Mouse (Mus musculus): ENCODE data around the gene Stat6. TPM values are rescaled to one million over a fixed set of nuclear protein-coding genes. Genes with fewer than 3 reads are reported as not detected.

Stat6 gene
- polyA plus RNA-seq, 1 experiment from 2014 or later: 6.0 TPM

DNA sequence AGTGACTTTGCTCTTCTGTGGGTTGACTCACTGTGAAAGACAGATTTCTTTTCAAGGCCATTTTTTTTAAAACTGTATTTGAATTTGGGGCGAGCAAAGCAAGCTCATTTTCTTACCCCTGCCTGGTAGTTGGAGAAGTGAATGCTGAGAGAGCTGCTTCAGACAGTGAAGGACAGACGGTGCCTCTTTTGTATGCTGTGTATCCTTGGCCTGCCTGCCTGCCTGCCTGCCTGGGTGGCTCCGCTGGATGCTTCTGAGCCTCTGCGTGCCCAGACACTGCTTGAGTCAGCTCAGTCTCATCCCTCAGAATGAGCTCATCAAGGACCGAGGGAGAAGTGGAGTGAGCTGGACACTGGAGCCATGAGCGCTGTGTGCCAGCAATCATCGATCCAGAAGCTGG, 56.2 kb downstream of the Stat6 start:
- 92% methylated on average over 7 of the region's 7 CpGs for WGBS
- H3K36me3 ChIP-seq (ENCODE audit: control insufficient read depth, insufficient read depth, low read length): no peaks in the 10 kb centered on the region; the same call in 1 of the 2 replicates
- H3K4me2 ChIP-seq (ENCODE audit: low read length): no peak overlapping the region
- H3K9ac ChIP-seq (ENCODE audit: low read depth, low read length): no peak overlapping the region
- H3K4me3 ChIP-seq (ENCODE audit: low read length): no peak overlapping the region
- no peaks in the 10 kb centered on the region for H3K27me3 ChIP-seq (replicated peaks; ENCODE audit: control insufficient read depth, insufficient read depth, low read length)
- H3K9me3 ChIP-seq (ENCODE audit: control insufficient read depth, low read length): no peaks in the 10 kb centered on the region
- no peak overlapping the region for H3K27ac ChIP-seq (ENCODE audit: low read depth, low read length)
- ATAC-seq: no peak
- H3K4me1 ChIP-seq (ENCODE audit: control insufficient read depth, insufficient read depth, low read depth, low read length): no peaks in the 10 kb centered on the region

DNA sequence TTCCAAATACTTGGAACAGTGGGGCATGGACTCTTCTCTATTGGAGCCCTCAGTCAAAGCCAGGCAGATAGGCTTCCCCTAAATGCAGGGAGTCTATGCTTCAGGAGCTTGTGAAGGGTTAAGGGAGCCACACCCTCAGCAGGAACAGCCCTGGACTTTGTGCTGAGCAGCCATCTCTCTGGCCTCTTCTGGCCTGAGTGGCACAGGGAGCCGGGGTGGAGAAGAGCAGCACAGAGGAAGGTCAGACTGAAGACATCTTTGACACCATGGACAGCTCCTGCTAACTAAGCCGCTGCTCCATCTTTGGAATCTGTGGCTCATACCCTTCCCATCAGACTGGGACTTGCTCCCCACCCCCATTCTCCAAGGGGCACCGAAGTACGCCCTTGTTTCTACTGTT, 60.5 kb downstream of the Stat6 start:
- no peaks in the 10 kb centered on the region for H3K27me3 ChIP-seq (replicated peaks; ENCODE audit: control insufficient read depth, insufficient read depth, low read length)
- H3K4me1 ChIP-seq (ENCODE audit: control insufficient read depth, insufficient read depth, low read depth, low read length): no peaks in the 10 kb centered on the region
- no peak overlapping the region for H3K4me3 ChIP-seq (ENCODE audit: low read length)
- no peaks in the 10 kb centered on the region for H3K36me3 ChIP-seq (ENCODE audit: control insufficient read depth, insufficient read depth, low read length)
- no peak overlapping the region for H3K27ac ChIP-seq (ENCODE audit: low read depth, low read length)
- ATAC-seq: no peak
- 57% methylated on average over 4 of the region's 4 CpGs for WGBS
- H3K9ac ChIP-seq (ENCODE audit: low read depth, low read length): no peak overlapping the region
- no peaks in the 10 kb centered on the region for H3K9me3 ChIP-seq (ENCODE audit: control insufficient read depth, low read length)
- H3K4me2 ChIP-seq (ENCODE audit: low read length): no peak overlapping the region

DNA sequence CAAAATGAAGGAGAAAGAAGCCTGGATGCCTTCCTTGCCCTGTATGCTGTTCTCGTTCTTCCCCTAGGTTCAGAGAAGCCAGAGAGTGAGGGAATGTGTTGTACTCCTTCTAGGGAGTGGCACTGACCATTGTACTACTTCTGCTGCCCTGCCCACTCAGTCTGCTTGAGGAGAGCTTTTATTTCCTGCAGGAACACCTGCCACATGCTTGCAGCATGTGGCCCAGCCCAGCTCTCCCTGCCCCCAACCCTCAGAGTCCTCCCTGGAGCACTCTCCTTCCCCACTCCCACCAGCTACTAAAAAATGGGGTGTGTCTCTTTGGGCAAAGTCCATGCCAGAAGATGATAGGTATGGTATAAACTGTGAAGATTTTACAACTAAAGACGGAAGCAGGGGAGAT, 61.5 kb downstream of the Stat6 start:
- no peak for ATAC-seq
- H3K4me2 ChIP-seq (ENCODE audit: low read length): no peak overlapping the region

DNA sequence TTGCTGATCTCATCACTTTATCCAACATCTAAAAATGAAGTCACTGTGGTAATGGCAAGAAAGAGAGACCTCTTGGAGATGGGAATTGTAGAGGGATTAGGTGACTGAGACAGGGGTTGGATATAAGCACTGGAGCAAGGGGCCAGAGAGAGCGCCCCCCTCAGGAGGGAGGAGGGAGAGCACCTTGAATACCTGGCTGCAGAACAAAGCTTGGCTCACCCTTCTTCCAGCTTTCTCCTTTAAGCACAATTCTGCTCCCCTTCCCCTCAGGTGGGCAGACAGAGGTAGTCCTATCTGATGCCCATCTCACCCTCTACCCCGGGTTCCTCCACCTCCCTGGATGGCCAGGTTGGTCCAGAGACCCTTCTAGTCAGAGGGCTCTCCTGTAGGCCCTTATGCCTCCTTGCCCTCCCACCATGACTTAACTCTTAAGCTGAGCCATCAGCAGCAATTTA, 62.0 kb downstream of the Stat6 start, which contains the start of gene Myo1a:
Myo1a (plus strand) TSS at position 405 of the 455 bp plus-strand sequence.
- H3K27me3 ChIP-seq (replicated peaks; ENCODE audit: control insufficient read depth, insufficient read depth, low read length): no peaks in the 10 kb centered on the region
- no peak within 1 kb of the TSS for H3K27ac ChIP-seq (ENCODE audit: low read depth, low read length)
- H3K4me3 ChIP-seq (ENCODE audit: low read length): no peak within 1 kb of the TSS
- 64% methylated on average over 2 of the region's 2 CpGs for WGBS
- H3K9me3 ChIP-seq (ENCODE audit: control insufficient read depth, low read length): no peaks in the 10 kb centered on the region
- H3K36me3 ChIP-seq (ENCODE audit: control insufficient read depth, insufficient read depth, low read length): no peaks in the 10 kb centered on the region
- ATAC-seq: no peak
- no peak within 1 kb of the TSS for H3K4me2 ChIP-seq (ENCODE audit: low read length)
- no peak within 1 kb of the TSS for H3K9ac ChIP-seq (ENCODE audit: low read depth, low read length)
- H3K4me1 ChIP-seq (ENCODE audit: control insufficient read depth, insufficient read depth, low read depth, low read length): no peaks in the 10 kb centered on the region

More for the DNA sequence above, 61.5 kb downstream of the Stat6 start:
- H3K27ac ChIP-seq (ENCODE audit: low read depth, low read length): no peak overlapping the region
- H3K9ac ChIP-seq (ENCODE audit: low read depth, low read length): no peak overlapping the region
- no peaks in the 10 kb centered on the region for H3K9me3 ChIP-seq (ENCODE audit: control insufficient read depth, low read length)
- WGBS: 87% methylated on average over 2 of the region's 2 CpGs
- no peaks in the 10 kb centered on the region for H3K4me1 ChIP-seq (ENCODE audit: control insufficient read depth, insufficient read depth, low read depth, low read length)
- H3K36me3 ChIP-seq (ENCODE audit: control insufficient read depth, insufficient read depth, low read length): no peaks in the 10 kb centered on the region
- no peak overlapping the region for H3K4me3 ChIP-seq (ENCODE audit: low read length)
- no peaks in the 10 kb centered on the region for H3K27me3 ChIP-seq (replicated peaks; ENCODE audit: control insufficient read depth, insufficient read depth, low read length)

DNA sequence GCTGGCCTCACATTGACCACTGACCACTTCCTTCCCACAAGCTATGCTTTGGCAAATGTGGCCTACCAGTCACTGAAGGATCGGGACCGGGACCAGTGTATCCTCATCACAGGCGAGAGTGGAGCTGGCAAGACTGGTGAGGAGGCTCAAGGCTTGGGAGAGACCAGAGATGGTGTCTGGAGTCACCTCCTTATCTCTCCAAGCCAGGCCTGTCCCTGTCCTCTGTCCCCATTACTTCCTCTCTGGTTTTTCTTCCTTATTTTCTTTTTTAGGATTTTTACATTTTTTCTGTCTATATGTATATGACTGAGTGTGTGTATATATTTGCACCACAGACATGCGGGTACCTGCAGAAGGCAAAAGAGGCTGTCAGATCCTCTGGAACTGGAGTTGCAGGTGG, 63.0 kb downstream of the Stat6 start:
- Histone ChIP-seq H3K4me2 (ENCODE audit: low read length) (no peak overlapping the region), H3K4me1 (ENCODE audit: control insufficient read depth, insufficient read depth, low read depth, low read length) (no peaks in the 10 kb centered on the region), H3K9me3 (ENCODE audit: control insufficient read depth, low read length) (no peaks in the 10 kb centered on the region), H3K9ac (ENCODE audit: low read depth, low read length) (no peak overlapping the region), H3K4me3 (ENCODE audit: low read length) (no peak overlapping the region), H3K27ac (ENCODE audit: low read depth, low read length) (no peak overlapping the region), H3K36me3 (ENCODE audit: control insufficient read depth, insufficient read depth, low read length) (no peaks in the 10 kb centered on the region), H3K27me3 (replicated peaks; ENCODE audit: control insufficient read depth, insufficient read depth, low read length) (no peaks in the 10 kb centered on the region)
- ATAC-seq: no peak
- 93% methylated on average over 4 of the region's 4 CpGs for WGBS

DNA sequence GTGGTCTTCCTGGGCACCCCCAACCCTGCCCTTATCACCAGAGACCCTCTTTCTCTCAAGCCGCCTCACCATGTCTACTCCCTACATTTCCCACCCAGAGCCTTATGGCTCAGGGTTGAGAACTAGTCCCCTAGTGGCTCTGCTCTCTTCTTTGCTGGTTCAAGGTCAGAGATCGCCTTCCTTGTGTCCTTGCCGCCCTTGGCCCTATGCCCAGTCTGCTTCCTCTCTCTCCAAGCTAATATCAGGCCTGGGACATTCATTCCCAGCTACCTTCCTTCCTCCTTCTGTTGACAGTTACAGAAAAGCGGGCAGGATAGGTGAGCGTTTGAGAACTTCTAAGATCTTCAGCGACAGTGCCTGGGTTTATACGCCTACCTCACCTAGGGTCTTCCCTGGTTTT, 64.9 kb downstream of the Stat6 start:
- no peak overlapping the region for H3K9ac ChIP-seq (ENCODE audit: low read depth, low read length)
- 91% methylated on average over 7 of the region's 7 CpGs for WGBS
- no peaks in the 10 kb centered on the region for H3K9me3 ChIP-seq (ENCODE audit: control insufficient read depth, low read length)
- H3K4me3 ChIP-seq (ENCODE audit: low read length): no peak overlapping the region
- no peaks in the 10 kb centered on the region for H3K36me3 ChIP-seq (ENCODE audit: control insufficient read depth, insufficient read depth, low read length)
- no peak overlapping the region for H3K27ac ChIP-seq (ENCODE audit: low read depth, low read length)
- no peaks in the 10 kb centered on the region for H3K4me1 ChIP-seq (ENCODE audit: control insufficient read depth, insufficient read depth, low read depth, low read length)
- no peak for ATAC-seq
- H3K4me2 ChIP-seq (ENCODE audit: low read length): no peak overlapping the region
- H3K27me3 ChIP-seq (replicated peaks; ENCODE audit: control insufficient read depth, insufficient read depth, low read length): no peaks in the 10 kb centered on the region

DNA sequence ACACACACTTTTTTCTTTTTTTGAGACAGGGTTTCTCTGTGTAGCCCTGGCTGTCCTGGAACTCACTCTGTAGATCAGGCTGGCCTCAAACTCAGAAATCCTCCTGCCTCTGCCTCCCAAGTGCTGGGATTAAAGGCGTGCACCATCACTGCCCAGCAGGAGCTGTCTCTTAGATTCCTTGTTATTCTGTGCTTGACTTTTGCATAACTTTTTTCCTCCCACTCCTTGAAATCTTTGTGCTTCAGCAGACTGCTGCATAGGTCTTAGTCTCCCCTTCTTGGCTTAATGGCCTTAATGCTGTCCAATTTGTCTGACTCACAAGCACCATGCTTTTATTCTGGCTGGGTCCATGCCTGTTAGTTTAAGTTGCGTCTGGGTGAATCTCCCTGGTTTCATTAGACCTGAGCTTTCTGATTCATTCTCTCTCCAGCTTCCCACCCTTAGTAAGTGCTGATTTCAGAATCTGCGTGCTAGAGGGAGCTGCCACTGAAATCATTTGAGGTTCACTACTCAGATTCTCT, 66.1 kb downstream of the Stat6 start:
- WGBS: 82% methylated on average over 3 of the region's 3 CpGs
- Histone ChIP-seq H3K9ac (ENCODE audit: low read depth, low read length) (no peak overlapping the region), H3K36me3 (ENCODE audit: control insufficient read depth, insufficient read depth, low read length) (no peaks in the 10 kb centered on the region), H3K4me1 (ENCODE audit: control insufficient read depth, insufficient read depth, low read depth, low read length) (no peaks in the 10 kb centered on the region), H3K9me3 (ENCODE audit: control insufficient read depth, low read length) (no peaks in the 10 kb centered on the region), H3K27me3 (replicated peaks; ENCODE audit: control insufficient read depth, insufficient read depth, low read length) (no peaks in the 10 kb centered on the region), H3K27ac (ENCODE audit: low read depth, low read length) (no peak overlapping the region), H3K4me3 (ENCODE audit: low read length) (no peak overlapping the region), H3K4me2 (ENCODE audit: low read length) (no peak overlapping the region)
- no peak for ATAC-seq

DNA sequence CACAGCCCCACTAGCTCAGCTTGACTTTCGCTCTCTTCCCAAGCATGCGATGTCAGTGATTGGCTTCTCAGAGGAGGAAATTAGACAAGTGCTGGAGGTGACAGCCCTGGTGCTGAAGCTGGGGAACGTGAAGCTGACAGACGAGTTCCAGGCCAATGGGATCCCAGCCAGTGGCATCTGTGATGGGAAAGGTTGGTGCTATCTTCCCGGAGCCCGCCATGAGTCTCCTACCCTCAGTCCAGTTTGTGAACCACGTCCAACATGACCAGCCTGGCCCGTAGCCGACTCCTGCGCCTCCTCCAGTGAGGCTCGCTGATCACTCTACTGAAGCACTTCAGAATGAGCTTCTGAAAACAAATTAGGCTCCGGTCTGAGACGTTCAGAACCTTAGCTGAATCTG, 67.5 kb downstream of the Stat6 start:
- Histone ChIP-seq H3K9ac (ENCODE audit: low read depth, low read length) (no peak overlapping the region), H3K27ac (ENCODE audit: low read depth, low read length) (no peak overlapping the region), H3K4me1 (ENCODE audit: control insufficient read depth, insufficient read depth, low read depth, low read length) (no peaks in the 10 kb centered on the region), H3K27me3 (replicated peaks; ENCODE audit: control insufficient read depth, insufficient read depth, low read length) (no peaks in the 10 kb centered on the region), H3K9me3 (ENCODE audit: control insufficient read depth, low read length) (no peaks in the 10 kb centered on the region), H3K4me2 (ENCODE audit: low read length) (no peak overlapping the region), H3K4me3 (ENCODE audit: low read length) (no peak overlapping the region), H3K36me3 (ENCODE audit: control insufficient read depth, insufficient read depth, low read length) (no peaks in the 10 kb centered on the region)
- WGBS: 85% methylated on average over 13 of the region's 13 CpGs
- ATAC-seq: no peak

Measured in hindbrain, embryonic 16.5 days (tissue).